Mouse (Mus musculus) forebrain, embryonic 11.5 days (tissue): Measurements from ENCODE around the gene Mybbp1a. TPM values are rescaled to one million over a fixed set of nuclear protein-coding genes. Genes with fewer than 3 reads are reported as not detected.

Source experiments
- ATAC-seq: fragments of 200-750 bp; cut with Nextera tagmentation; replicated peaks from 2 replicates; pipeline ENCODE4 v1.8.0; 2017; ENCODE audit warnings: moderate TSS enrichment; ENCODE audit not compliant: low FRiP score
- DNase-seq: peaks from one replicate; pipeline ENCODE4 v3.0.0-alpha.2; 2017; ENCODE audit warnings: low spot score
- H3K27ac ChIP-seq: fragments of 300-500 bp; sonication (generic); 2 replicates; pipeline ENCODE4 v1.5.1; 2014; ENCODE audit warnings: low read depth, low read length
- H3K27me3 ChIP-seq: fragments of 300-500 bp; sonication (generic); 2 replicates; pipeline ENCODE4 v1.6.1; 2014; ENCODE audit warnings: mild to moderate bottlenecking, low read length, mixed read lengths; ENCODE audit not compliant: control insufficient read depth, insufficient read depth
- H3K36me3 ChIP-seq: fragments of 300-500 bp; sonication (generic); 2 replicates; pipeline ENCODE4 v1.6.1; 2014; ENCODE audit warnings: mild to moderate bottlenecking, low read length, moderate library complexity, mixed read lengths; ENCODE audit not compliant: control insufficient read depth, insufficient read depth
- H3K4me1 ChIP-seq: fragments of 300-500 bp; sonication (generic); replicated peaks from 2 replicates; pipeline ENCODE4 v1.6.1; 2014; ENCODE audit warnings: low read length, mixed read lengths; ENCODE audit not compliant: control insufficient read depth, insufficient read depth
- H3K4me2 ChIP-seq: fragments of 300-500 bp; sonication (generic); 2 replicates; pipeline ENCODE4 v1.6.1; 2014; ENCODE audit warnings: low read depth, mild to moderate bottlenecking, low read length, moderate library complexity, mixed read lengths; ENCODE audit not compliant: severe bottlenecking
- H3K4me3 ChIP-seq: fragments of 300-500 bp; sonication (generic); 2 replicates; pipeline ENCODE4 v1.5.1; 2014; ENCODE audit warnings: low read depth, low read length
- H3K9ac ChIP-seq: fragments of 300-500 bp; sonication (generic); 2 replicates; pipeline ENCODE4 v1.6.1; 2014; ENCODE audit warnings: low read length
- H3K9me3 ChIP-seq: fragments of 300-500 bp; sonication (generic); 2 replicates; pipeline ENCODE4 v1.6.1; 2016; ENCODE audit warnings: low read length, mixed read lengths; ENCODE audit not compliant: control insufficient read depth
- WGBS: fragments of 180-500 bp; shearing (Covaris S2); extraction: QIAGEN DNeasy Blood & Tissue Kit; methylation state at CpG from one replicate; pipeline ENCODE4 v1.1.7; 2014; 5-methylcytosine and 5-hydroxymethylcytosine counted together
- polyA plus RNA-seq: library from polyadenylated mRNA; unstranded; fragments of >200 nt; fragmentation: Nextera tagmentation; extraction: Ambion mirVana; gene quantifications from 2 replicates; pipeline ENCODE4 v1.2.1, GENCODE M21; 2014

Mybbp1a gene
- polyA plus RNA-seq, 1 experiment from 2014 or later, result 166 TPM

DNA sequence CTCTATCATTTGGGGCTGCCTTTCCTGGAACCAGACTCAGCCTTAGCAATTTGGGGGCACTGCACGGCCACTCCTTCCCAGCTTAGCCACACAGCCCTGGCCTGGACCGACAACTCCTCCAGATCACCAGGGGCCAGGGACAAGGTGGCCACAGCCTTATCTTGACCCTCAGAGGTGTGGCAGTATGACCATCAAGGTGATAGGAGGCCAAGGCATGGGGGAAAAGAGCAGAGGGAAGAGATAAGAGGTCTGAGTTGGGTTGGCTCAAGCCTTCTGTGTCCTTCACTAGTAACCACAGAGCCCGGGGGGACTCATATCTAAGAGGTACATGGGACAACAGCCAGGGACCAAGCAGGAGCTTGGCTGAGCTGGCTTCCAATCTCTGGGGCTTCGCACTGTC is 40.8 kb downstream of the Mybbp1a start:
- Histone ChIP-seq H3K27me3 (no peaks in the 10 kb centered on the region), H3K4me2 (no peak overlapping the region), H3K4me3 (no peak overlapping the region), H3K27ac (no peak overlapping the region), H3K36me3 (no peaks in the 10 kb centered on the region), H3K9me3 (no peaks in the 10 kb centered on the region), H3K9ac (no peak overlapping the region), H3K4me1 (no peaks in the 10 kb centered on the region)
- WGBS, result 80% methylated on average over 4 of the region's 4 CpGs
- ATAC-seq (peak; percentile 55; the same call in 1 of the 2 replicates), DNase-seq (no peak)

GRCm38 (mm10) chr11:72484549-72484948 is 43.4 kb downstream of the Mybbp1a start:
- 64% methylated on average over 6 of the region's 6 CpGs for WGBS
- peaks cover 17% of the 10 kb centered on the region for H3K27me3 ChIP-seq
- H3K27ac ChIP-seq, result no peak overlapping the region
- 0 out of 2 replicates have a peak, but pooled peaks cover 3% of the 10 kb centered on the region for H3K4me1 ChIP-seq
- no peaks in the 10 kb centered on the region for H3K9me3 ChIP-seq
- no peak overlapping the region for H3K4me2 ChIP-seq
- H3K36me3 ChIP-seq, result no peaks in the 10 kb centered on the region
- H3K4me3 ChIP-seq, result no peak overlapping the region
- DNase-seq (no peak), ATAC-seq (no peak)
- no peak overlapping the region for H3K9ac ChIP-seq

- no peak for ATAC-seq
- DNase-seq, result no peak
- no peak overlapping the region for H3K4me3 ChIP-seq
- H3K4me1 ChIP-seq, result peaks cover 3% of the 10 kb centered on the region; the same call in 1 of the 2 replicates
- H3K27ac ChIP-seq, result no peak overlapping the region
- H3K9ac ChIP-seq, result no peak overlapping the region
- H3K36me3 ChIP-seq, result no peaks in the 10 kb centered on the region
- WGBS, result 69% methylated on average over 5 of the region's 5 CpGs
- H3K9me3 ChIP-seq, result no peaks in the 10 kb centered on the region
- H3K4me2 ChIP-seq, result no peak overlapping the region
- peaks cover 17% of the 10 kb centered on the region for H3K27me3 ChIP-seq
These were observed 44.0 kb downstream of the Mybbp1a start for GRCm38 (mm10) chr11:72485157-72485556.

DNA sequence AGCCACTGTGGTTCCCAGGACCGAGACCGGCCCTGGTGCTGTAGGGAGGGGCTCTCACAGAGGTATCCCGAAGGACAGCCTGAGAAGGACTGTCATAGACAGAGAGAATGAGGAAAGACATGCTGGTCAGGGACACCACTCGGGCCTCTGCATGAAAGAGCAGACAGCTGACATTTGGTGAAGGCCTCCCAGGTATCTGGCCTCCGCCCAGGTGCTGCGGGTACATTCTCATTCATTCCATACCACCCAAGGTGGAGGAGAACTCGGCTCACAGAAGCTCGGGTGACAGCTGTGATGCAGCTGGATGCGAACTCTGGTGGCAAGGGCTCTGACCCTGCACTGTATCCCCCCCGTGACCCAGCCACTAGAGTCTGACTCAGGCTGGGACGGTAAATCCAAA is 44.8 kb downstream of the Mybbp1a start:
- WGBS, result 75% methylated on average over 11 of the region's 11 CpGs
- peaks cover 3% of the 10 kb centered on the region; the same call in 1 of the 2 replicates for H3K4me1 ChIP-seq
- H3K27ac ChIP-seq, result no peak overlapping the region
- peaks cover 17% of the 10 kb centered on the region for H3K27me3 ChIP-seq
- H3K4me3 ChIP-seq, result no peak overlapping the region
- H3K4me2 ChIP-seq, result no peak overlapping the region
- H3K36me3 ChIP-seq, result no peaks in the 10 kb centered on the region
- H3K9me3 ChIP-seq, result no peaks in the 10 kb centered on the region
- no peak for ATAC-seq
- no peak overlapping the region for H3K9ac ChIP-seq
- no peak for DNase-seq

DNA sequence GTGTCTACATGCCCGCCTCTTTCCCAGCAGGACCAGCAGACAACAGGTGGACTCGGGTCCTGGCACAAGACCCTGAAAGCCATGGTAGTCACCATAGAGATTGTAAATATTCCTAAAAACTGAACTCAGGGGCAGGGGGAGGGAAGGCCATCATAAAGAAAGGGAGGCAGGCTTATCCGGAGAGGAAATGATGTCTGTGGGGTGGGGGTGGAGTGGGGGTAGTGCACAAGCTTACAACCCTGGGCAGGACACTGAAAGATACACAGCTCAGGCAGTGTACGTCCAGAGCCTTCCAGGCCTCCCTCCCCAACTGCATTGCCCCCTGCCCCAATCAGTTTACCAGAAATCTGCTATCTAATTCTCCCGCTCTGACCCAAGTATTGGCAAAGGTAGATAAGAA is 46.0 kb downstream of the Mybbp1a start:
- Histone ChIP-seq H3K27ac (no peak overlapping the region), H3K36me3 (no peaks in the 10 kb centered on the region), H3K4me3 (no peak overlapping the region), H3K4me2 (no peak overlapping the region; the same call in 1 of the 2 replicates), H3K9me3 (no peaks in the 10 kb centered on the region), H3K4me1 (peaks cover 3% of the 10 kb centered on the region; the same call in 1 of the 2 replicates), H3K9ac (no peak overlapping the region), H3K27me3 (peaks cover 17% of the 10 kb centered on the region)
- WGBS, result 61% methylated on average over 5 of the region's 5 CpGs
- no peak for DNase-seq
- ATAC-seq, result no peak

GRCm38 (mm10) chr11:72487739-72488138 is 46.6 kb downstream of the Mybbp1a start:
- no peak overlapping the region for H3K4me3 ChIP-seq
- H3K4me1 ChIP-seq, result peaks cover 3% of the 10 kb centered on the region; the same call in 1 of the 2 replicates
- no peak overlapping the region for H3K27ac ChIP-seq
- H3K4me2 ChIP-seq, result peak overlapping the region; percentile 84; the same call in 1 of the 2 replicates
- no peaks in the 10 kb centered on the region for H3K9me3 ChIP-seq
- DNase-seq (no peak), ATAC-seq (no peak)
- no peaks in the 10 kb centered on the region for H3K36me3 ChIP-seq
- H3K27me3 ChIP-seq, result peaks cover 17% of the 10 kb centered on the region
- H3K9ac ChIP-seq, result no peak overlapping the region
- 96% methylated on average over 2 of the region's 2 CpGs for WGBS

DNA sequence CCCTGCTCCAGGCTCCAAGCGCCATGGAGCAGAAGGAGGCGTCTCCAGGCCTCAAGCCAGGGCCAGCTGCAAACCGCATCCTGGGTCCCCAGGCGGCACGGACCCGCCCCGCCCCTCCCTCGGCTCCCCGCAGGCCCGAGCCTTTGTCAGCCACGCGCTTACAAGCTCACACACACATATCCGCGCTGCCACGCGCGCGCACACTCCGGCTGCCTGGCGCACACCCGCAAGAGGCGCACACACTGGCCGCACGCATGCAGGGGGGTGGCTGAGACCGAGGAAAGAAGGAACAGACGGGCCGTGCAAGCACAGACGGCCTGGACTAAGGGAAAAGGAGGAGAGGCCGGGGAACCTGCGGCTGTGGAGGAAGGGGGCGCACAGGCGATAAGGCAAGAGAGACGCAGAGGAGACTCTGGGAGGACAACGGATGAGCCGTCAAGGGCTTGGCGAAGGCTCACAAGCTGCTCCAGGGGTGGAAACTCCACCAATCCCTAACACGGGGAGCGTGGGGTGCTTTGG is 47.7 kb downstream of the Mybbp1a start:
- peak overlapping the region; percentile 53 for H3K9ac ChIP-seq
- H3K4me3 ChIP-seq, result peak overlapping the region; percentile 61
- H3K27ac ChIP-seq, result peak overlapping the region; percentile 59
- no peaks in the 10 kb centered on the region for H3K36me3 ChIP-seq
- H3K4me1 ChIP-seq, result peaks cover 3% of the 10 kb centered on the region; the same call in 1 of the 2 replicates
- ATAC-seq, result peak; percentile 48
- H3K9me3 ChIP-seq, result no peaks in the 10 kb centered on the region
- peak overlapping the region; percentile 84 for H3K4me2 ChIP-seq
- peaks cover 17% of the 10 kb centered on the region for H3K27me3 ChIP-seq
- DNase-seq, result peak; percentile 75
- under 1% methylated on average over 38 of the region's 38 CpGs for WGBS

- Histone ChIP-seq H3K4me1 (peaks cover 3% of the 10 kb centered on the region; the same call in 1 of the 2 replicates), H3K9ac (peak overlapping the region; percentile 53), H3K27ac (no peak overlapping the region; the same call in 1 of the 2 replicates), H3K9me3 (no peaks in the 10 kb centered on the region), H3K4me3 (peak overlapping the region; percentile 61), H3K27me3 (peaks cover 17% of the 10 kb centered on the region), H3K36me3 (no peaks in the 10 kb centered on the region), H3K4me2 (peak overlapping the region; percentile 84)
- WGBS, result under 1% methylated on average over 33 of the region's 42 CpGs
- DNase-seq (peak; percentile 68), ATAC-seq (0 out of 2 replicates have a peak, but pooled peaks have one; percentile 16)
These were observed 48.2 kb downstream of the Mybbp1a start for GRCm38 (mm10) chr11:72489397-72489796.

DNA sequence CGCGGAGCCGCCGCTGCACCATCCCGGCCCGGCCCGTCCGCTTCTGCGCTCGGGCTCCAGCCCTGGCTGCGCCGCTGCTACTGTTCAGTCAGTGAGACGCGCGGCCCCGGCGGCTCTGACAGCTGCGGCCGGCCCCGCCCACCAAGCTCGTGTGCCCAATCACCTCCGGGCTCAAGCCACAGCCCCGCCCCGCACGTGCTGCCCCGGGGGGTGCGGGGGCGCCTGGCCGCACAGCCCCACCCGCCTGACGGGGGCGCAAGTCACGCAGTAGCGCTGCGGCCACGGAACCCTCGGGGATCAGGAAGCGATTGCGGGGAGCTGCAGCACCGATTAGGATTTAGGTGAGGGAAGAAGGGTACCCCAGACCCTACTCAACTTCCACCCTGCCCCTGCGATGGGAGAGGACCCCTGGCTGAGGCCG is 48.7 kb downstream of the Mybbp1a start, which contains the start of gene Spns2:
Gene Spns2, minus strand, starts transcription at position 24 of the 421 bp plus-strand sequence.
- Histone ChIP-seq H3K27ac (peak within 1 kb of the TSS; percentile 59), H3K27me3 (peaks cover 17% of the 10 kb centered on the region), H3K9ac (peak within 1 kb of the TSS; percentile 53), H3K36me3 (no peaks in the 10 kb centered on the region), H3K4me1 (peaks cover 3% of the 10 kb centered on the region; the same call in 1 of the 2 replicates), H3K4me3 (peak within 1 kb of the TSS; percentile 61), H3K9me3 (no peaks in the 10 kb centered on the region), H3K4me2 (peak within 1 kb of the TSS; percentile 84)
- ATAC-seq (peak; percentile 91), DNase-seq (peak; percentile 91)
- 1% methylated on average over 42 of the region's 42 CpGs for WGBS
